Mouse (Mus musculus) spleen, postnatal 14 days (tissue): ENCODE data around the gene Gm1110.
"Not testable (repeated sequence)": the region's sequence is repeated elsewhere in the genome, so short reads cannot be mapped to it uniquely, and the experiment has no call there.

Experiments used
- DNase-seq, 2 experiments: peaks; one replicate each; pipeline ENCODE4 v3.0.0; 2021 to 2022; ENCODE audit warnings: low spot score in 2 of 2

Gm1110 gene

GRCm38 (mm10) chr9:26922909-26923526 is at the start of gene Gm1110:
Gene Gm1110 (minus strand): TSS chr9:26923111.
- DNase-seq = no peak

- no peak for DNase-seq
Measured at GRCm38 (mm10) chr9:26947790-26948189, 24.9 kb upstream of the Gm1110 start.

DNA sequence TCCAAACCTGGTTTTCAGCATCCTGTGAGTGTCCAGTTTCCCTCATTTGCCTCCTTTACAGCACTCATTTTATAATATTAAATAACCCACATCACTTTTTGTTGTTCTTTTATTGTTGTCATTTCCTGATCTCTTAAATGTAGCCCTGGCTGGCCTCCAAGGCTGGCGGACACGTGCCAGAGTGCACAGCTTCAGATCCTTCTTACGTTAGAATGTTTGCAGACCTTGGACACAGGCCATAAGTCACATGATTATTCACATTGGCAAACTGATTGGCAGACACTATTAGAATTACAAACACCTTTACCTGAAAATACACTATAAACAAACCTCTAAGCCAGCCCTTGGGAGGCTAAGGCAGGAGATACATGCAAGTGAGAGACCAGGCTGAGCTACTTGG is 1.2 kb upstream of the Gm1110 start:
- DNase-seq = no peak

GRCm38 (mm10) chr9:26919778-26920177 is 3.1 kb downstream of the Gm1110 start:
- no peak for DNase-seq

DNA sequence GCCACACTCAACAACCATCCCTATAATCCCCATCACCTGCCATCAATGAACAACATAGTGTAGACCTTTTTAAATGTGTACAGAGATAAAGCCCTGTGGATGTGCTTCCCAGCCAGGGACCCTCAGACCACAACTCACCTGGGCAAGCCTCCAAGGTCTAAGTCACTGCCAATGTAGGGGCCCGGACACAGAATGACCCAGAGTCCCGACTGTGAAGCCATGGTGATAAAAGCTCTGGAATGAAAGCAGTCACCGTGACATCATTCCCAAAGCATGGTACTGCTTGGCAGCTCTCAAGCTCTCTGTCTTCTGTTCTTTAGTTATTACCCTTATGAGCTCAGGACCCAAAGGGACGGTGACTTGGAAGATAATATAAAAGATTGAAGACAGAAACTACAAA is 9.8 kb downstream of the Gm1110 start:
- no peak for DNase-seq

DNA sequence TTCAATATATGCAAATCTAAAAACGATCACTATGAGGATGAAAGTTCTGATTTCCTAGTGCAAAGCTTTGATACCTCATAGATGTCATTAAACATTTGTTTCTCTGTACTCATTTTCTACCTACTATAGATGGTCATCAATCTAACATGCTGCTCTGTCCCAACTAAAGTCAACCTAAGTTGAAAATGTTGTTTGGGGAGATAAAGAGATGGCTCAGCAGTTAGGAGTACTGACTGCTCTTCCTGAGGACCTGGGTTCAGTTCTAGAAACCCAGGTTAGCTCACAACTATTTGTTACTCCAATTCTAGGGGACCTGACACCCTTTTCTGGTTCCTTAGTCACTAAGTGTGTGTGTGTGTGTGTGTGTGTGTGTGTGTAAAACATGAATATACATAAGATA is 11.7 kb downstream of the Gm1110 start:
- no peak for DNase-seq

GRCm38 (mm10) chr9:26869856-26870255 is 53.1 kb downstream of the Gm1110 start:
- not testable (repeated sequence) for DNase-seq

DNA sequence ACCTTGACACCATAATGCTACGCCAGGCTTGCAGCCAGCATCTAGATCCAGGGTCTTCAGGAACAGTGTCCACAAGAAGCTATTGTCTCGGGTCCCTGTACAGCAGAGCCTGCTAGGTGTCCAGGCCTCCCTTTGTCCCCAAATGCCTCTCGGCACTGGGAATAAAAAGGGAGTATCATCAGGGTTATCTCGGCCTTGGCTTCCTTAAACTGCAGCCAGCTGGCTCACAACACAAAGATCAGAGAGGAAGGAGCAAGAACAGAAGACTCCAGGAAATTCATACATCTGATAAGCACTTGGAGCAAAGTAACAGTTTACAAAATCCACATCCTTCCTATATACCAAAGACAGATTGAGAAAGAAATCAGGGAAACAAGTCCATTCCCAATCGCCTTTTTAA is 62.2 kb downstream of the Gm1110 start, which contains the start of gene Glb1l3:
Gene Glb1l3 (minus strand): TSS at position 140 of the 400 bp plus-strand sequence.
- no peak for DNase-seq

DNA sequence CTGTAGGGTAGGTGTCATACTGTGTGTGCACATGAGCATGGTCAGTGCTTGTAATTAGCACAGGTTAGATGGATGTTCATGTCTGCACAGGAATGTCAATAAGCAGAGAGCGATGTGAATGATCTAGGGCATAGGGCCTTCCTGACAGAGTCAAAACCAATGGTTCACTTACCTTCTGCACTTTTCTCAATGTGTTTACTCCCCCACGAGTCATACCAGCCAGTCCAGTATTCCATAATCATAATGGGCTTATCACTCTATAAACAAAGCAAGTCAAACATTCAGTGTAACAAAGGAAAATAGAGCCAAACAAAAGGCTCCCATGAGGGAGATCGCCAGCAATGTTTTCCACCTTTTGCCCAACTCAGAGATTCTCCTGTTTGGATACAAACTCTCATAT is 91.8 kb downstream of the Gm1110 start:
- DNase-seq = no peak
